Mouse (Mus musculus): ENCODE results near the gene Dnah17. TPM values are rescaled to one million over a fixed set of nuclear protein-coding genes. Genes with fewer than 3 reads are reported as not detected.

Gene Dnah17
- polyA plus RNA-seq, 1 experiment from 2014 or later: 0.23 TPM

- Histone ChIP-seq H3K27ac (ENCODE audit: low read depth, low read length) (0 out of 2 replicates have a peak overlapping the region, but pooled peaks have one; percentile 39), H3K4me2 (ENCODE audit: low read length) (no peak overlapping the region), H3K4me3 (ENCODE audit: low read length) (no peak overlapping the region), H3K9ac (ENCODE audit: low read depth, low read length) (peak overlapping the region; percentile 9; the same call in 1 of the 2 replicates), H3K27me3 (replicated peaks; ENCODE audit: control insufficient read depth, insufficient read depth, low read length) (no peaks in the 10 kb centered on the region), H3K9me3 (ENCODE audit: control insufficient read depth, low read length) (no peaks in the 10 kb centered on the region), H3K36me3 (ENCODE audit: control insufficient read depth, insufficient read depth, low read length) (no peaks in the 10 kb centered on the region), H3K4me1 (ENCODE audit: control insufficient read depth, insufficient read depth, low read depth, low read length) (peaks cover 36% of the 10 kb centered on the region)
- 84% methylated on average over 14 of the region's 14 CpGs for WGBS
- ATAC-seq: no peak
Measured at GRCm38 (mm10) chr11:117993190-117994175, 137.0 kb downstream of the Dnah17 start.

- Histone ChIP-seq H3K36me3 (ENCODE audit: control insufficient read depth, insufficient read depth, low read length) (no peaks in the 10 kb centered on the region), H3K9ac (ENCODE audit: low read depth, low read length) (no peak overlapping the region), H3K4me1 (ENCODE audit: control insufficient read depth, insufficient read depth, low read depth, low read length) (peaks cover 48% of the 10 kb centered on the region), H3K9me3 (ENCODE audit: control insufficient read depth, low read length) (no peaks in the 10 kb centered on the region), H3K27ac (ENCODE audit: low read depth, low read length) (no peak overlapping the region), H3K4me3 (ENCODE audit: low read length) (no peak overlapping the region), H3K27me3 (replicated peaks; ENCODE audit: control insufficient read depth, insufficient read depth, low read length) (no peaks in the 10 kb centered on the region), H3K4me2 (ENCODE audit: low read length) (no peak overlapping the region)
- WGBS: 69% methylated on average over 9 of the region's 9 CpGs
- ATAC-seq: no peak
Measured at GRCm38 (mm10) chr11:117991502-117992470, 138.6 kb downstream of the Dnah17 start.

- 44% methylated on average over 10 of the region's 10 CpGs for WGBS
- H3K27ac ChIP-seq (ENCODE audit: low read depth, low read length): no peak overlapping the region
- ATAC-seq: no peak
- H3K4me3 ChIP-seq (ENCODE audit: low read length): no peak overlapping the region
- no peak overlapping the region for H3K4me2 ChIP-seq (ENCODE audit: low read length)
- no peaks in the 10 kb centered on the region for H3K9me3 ChIP-seq (ENCODE audit: control insufficient read depth, low read length)
- H3K4me1 ChIP-seq (ENCODE audit: control insufficient read depth, insufficient read depth, low read depth, low read length): peaks cover 46% of the 10 kb centered on the region
- H3K36me3 ChIP-seq (ENCODE audit: control insufficient read depth, insufficient read depth, low read length): no peaks in the 10 kb centered on the region
- no peak overlapping the region for H3K9ac ChIP-seq (ENCODE audit: low read depth, low read length)
- H3K27me3 ChIP-seq (replicated peaks; ENCODE audit: control insufficient read depth, insufficient read depth, low read length): no peaks in the 10 kb centered on the region
Measured at GRCm38 (mm10) chr11:117989926-117990325, 140.5 kb downstream of the Dnah17 start.

DNA sequence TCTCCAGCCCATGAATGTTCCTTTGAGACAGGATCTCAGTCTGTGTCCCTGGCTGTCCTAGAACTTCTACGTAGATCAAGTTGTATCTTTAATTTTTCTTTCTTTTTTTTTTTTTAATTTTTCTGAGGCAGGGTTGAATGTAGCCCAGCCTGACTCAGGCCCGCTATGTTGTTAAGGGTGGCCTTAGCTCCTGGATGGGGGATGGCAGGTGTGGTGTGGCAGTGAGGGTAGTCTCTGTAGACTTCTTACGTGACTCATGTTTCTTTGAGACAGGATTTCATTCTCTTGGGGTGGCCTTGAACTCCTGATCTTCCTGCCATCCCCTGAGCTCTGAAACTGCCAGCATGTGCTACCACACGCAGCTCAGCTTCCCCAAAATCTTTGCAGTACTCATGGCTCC is 141.2 kb downstream of the Dnah17 start:
- Histone ChIP-seq H3K4me2 (ENCODE audit: low read length) (no peak overlapping the region), H3K9ac (ENCODE audit: low read depth, low read length) (no peak overlapping the region), H3K9me3 (ENCODE audit: control insufficient read depth, low read length) (no peaks in the 10 kb centered on the region), H3K36me3 (ENCODE audit: control insufficient read depth, insufficient read depth, low read length) (no peaks in the 10 kb centered on the region), H3K27ac (ENCODE audit: low read depth, low read length) (no peak overlapping the region), H3K4me3 (ENCODE audit: low read length) (no peak overlapping the region), H3K4me1 (ENCODE audit: control insufficient read depth, insufficient read depth, low read depth, low read length) (peaks cover 39% of the 10 kb centered on the region), H3K27me3 (replicated peaks; ENCODE audit: control insufficient read depth, insufficient read depth, low read length) (no peaks in the 10 kb centered on the region)
- 91% methylated on average over 4 of the region's 4 CpGs for WGBS
- no peak for ATAC-seq

DNA sequence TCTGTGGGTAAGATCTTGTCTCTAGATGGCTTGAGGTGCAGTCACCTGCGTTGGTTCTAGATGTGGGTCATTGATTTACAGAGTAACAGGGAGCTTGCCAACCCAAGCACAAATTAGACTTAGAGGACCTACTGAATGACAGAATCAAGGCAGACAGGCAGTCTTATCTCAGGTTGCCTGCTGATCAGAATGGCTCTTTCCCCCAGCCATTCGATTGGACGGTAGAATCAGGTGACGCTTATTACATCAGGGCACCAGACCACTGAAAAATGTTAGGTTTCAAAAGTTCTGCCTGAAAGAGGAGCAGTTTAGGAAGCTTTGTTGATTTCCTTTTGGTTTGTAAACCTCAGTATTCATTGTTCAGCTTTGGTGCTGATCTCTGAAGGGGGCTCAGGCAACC is 142.5 kb downstream of the Dnah17 start:
- no peaks in the 10 kb centered on the region for H3K36me3 ChIP-seq (ENCODE audit: control insufficient read depth, insufficient read depth, low read length)
- peak overlapping the region; percentile 95; the same call in 1 of the 2 replicates for H3K9ac ChIP-seq (ENCODE audit: low read depth, low read length)
- ATAC-seq: no peak
- peaks cover 35% of the 10 kb centered on the region for H3K4me1 ChIP-seq (ENCODE audit: control insufficient read depth, insufficient read depth, low read depth, low read length)
- H3K27me3 ChIP-seq (replicated peaks; ENCODE audit: control insufficient read depth, insufficient read depth, low read length): no peaks in the 10 kb centered on the region
- 82% methylated on average over 4 of the region's 4 CpGs for WGBS
- H3K9me3 ChIP-seq (ENCODE audit: control insufficient read depth, low read length): no peaks in the 10 kb centered on the region
- H3K27ac ChIP-seq (ENCODE audit: low read depth, low read length): no peak overlapping the region
- H3K4me3 ChIP-seq (ENCODE audit: low read length): peak overlapping the region; percentile 99
- peak overlapping the region; percentile 85 for H3K4me2 ChIP-seq (ENCODE audit: low read length)

- ATAC-seq: peak; percentile 71
- Histone ChIP-seq H3K27me3 (replicated peaks; ENCODE audit: control insufficient read depth, insufficient read depth, low read length) (no peaks in the 10 kb centered on the region), H3K36me3 (ENCODE audit: control insufficient read depth, insufficient read depth, low read length) (no peaks in the 10 kb centered on the region), H3K9me3 (ENCODE audit: control insufficient read depth, low read length) (no peaks in the 10 kb centered on the region), H3K9ac (ENCODE audit: low read depth, low read length) (peak overlapping the region; percentile 95), H3K4me2 (ENCODE audit: low read length) (peak overlapping the region; percentile 85), H3K27ac (ENCODE audit: low read depth, low read length) (peak overlapping the region; percentile 76), H3K4me1 (ENCODE audit: control insufficient read depth, insufficient read depth, low read depth, low read length) (peaks cover 35% of the 10 kb centered on the region), H3K4me3 (ENCODE audit: low read length) (peak overlapping the region; percentile 99)
- under 1% methylated on average over 21 of the region's 32 CpGs for WGBS
Measured at GRCm38 (mm10) chr11:117987032-117987451, 143.4 kb downstream of the Dnah17 start.

DNA sequence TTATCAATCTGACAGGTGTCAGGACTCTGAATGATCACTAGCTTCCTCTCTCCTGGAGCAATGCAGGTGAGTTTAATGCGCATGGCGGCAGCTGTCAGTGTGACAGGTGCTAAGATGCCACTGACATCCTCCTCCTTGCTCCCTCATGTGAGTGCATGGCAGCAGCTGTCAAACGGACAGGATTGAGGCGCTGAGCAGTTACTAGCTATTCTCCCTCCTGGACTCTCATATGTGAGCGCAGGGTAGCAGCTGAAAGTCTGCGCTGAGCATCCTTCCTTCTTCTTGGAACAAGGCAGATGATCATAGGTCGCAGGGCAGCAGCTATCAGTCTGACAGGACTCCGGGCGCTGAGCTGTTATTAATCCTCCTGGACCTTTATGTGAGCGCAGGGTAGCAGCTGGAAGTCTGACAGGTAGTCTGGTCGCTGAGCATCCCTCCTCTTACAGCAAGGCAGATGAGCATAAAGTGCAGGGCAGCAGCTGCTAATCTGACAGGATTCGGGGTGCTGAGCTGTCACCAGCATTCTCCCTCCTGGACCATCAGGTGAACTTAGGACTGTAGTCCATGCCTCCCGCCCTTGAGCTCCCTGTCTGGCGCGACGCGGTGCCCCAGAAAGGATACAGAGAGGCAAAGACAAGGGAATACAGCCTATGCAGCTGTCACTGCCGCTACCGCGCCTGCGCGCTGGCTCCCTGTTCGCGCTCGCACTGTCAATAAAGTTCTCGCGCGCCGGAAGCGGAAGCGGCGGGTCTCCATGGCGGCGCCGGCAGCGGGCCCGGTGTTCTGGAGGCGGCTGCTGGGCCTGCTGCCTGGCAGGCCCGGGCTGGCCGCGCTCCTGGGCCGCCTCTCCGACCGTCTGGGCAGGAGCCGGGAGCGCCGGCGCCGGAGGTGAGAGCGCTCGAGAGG is 144.1 kb downstream of the Dnah17 start, which contains the start of gene Pgs1:
Pgs1 (plus strand) TSS at position 167 of the 906 bp plus-strand sequence.
- Histone ChIP-seq H3K27ac (ENCODE audit: low read depth, low read length) (peak within 1 kb of the TSS; percentile 91), H3K27me3 (replicated peaks; ENCODE audit: control insufficient read depth, insufficient read depth, low read length) (no peaks in the 10 kb centered on the region), H3K4me1 (ENCODE audit: control insufficient read depth, insufficient read depth, low read depth, low read length) (peaks cover 32% of the 10 kb centered on the region), H3K9ac (ENCODE audit: low read depth, low read length) (peak within 1 kb of the TSS; percentile 95), H3K36me3 (ENCODE audit: control insufficient read depth, insufficient read depth, low read length) (no peaks in the 10 kb centered on the region), H3K4me2 (ENCODE audit: low read length) (peak within 1 kb of the TSS; percentile 86), H3K4me3 (ENCODE audit: low read length) (peak within 1 kb of the TSS; percentile 99), H3K9me3 (ENCODE audit: control insufficient read depth, low read length) (no peaks in the 10 kb centered on the region)
- 6% methylated on average over 49 of the region's 51 CpGs for WGBS
- peak; percentile 96 for ATAC-seq

DNA sequence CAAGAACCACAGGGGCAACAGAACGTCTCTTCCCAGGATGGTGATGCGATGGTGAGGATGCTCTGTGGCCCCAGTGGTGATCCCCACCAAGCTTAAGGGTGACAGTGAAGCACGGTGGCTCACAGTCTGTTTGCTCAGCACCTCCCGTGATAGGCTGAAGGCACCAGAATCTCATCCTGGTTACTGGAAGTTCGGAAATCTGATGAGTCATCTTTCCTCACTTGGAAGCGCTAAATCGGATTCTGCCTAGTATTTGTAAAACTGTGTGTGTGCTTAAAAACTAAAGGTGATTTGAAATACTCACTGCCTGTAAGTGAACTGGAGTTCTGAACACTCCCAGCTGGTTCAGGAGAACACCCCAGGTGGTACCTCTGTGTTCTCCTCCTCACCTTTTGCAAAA is 146.7 kb downstream of the Dnah17 start:
- no peak for ATAC-seq
- Histone ChIP-seq H3K9me3 (ENCODE audit: control insufficient read depth, low read length) (no peaks in the 10 kb centered on the region), H3K36me3 (ENCODE audit: control insufficient read depth, insufficient read depth, low read length) (no peaks in the 10 kb centered on the region), H3K9ac (ENCODE audit: low read depth, low read length) (no peak overlapping the region), H3K4me2 (ENCODE audit: low read length) (no peak overlapping the region), H3K27me3 (replicated peaks; ENCODE audit: control insufficient read depth, insufficient read depth, low read length) (no peaks in the 10 kb centered on the region), H3K27ac (ENCODE audit: low read depth, low read length) (no peak overlapping the region), H3K4me3 (ENCODE audit: low read length) (no peak overlapping the region), H3K4me1 (ENCODE audit: control insufficient read depth, insufficient read depth, low read depth, low read length) (peaks cover 19% of the 10 kb centered on the region)
- WGBS: 73% methylated on average over 7 of the region's 7 CpGs
